Mouse (Mus musculus) limb, embryonic 14.5 days (tissue): ENCODE results near the gene Tox3. TPM values are rescaled to one million over a fixed set of nuclear protein-coding genes. Genes with fewer than 3 reads are reported as not detected.

Experiments
- ATAC-seq: fragments of 200-750 bp; cut with Nextera tagmentation; 2 replicates; pipeline ENCODE4 v1.8.0; 2017; ENCODE audit warnings: low read depth, moderate number of reproducible peaks, moderate TSS enrichment; ENCODE audit not compliant: low FRiP score
- DNase-seq: peaks from one replicate; pipeline ENCODE4 v3.0.0-alpha.2; 2015; ENCODE audit warnings: low spot score
- H3K27ac ChIP-seq: fragments of 300-500 bp; sonication (generic); replicated peaks from 2 replicates; pipeline ENCODE4 v1.5.1; 2014; ENCODE audit warnings: low read depth, mild to moderate bottlenecking, low read length, moderate library complexity, mixed read lengths
- H3K27me3 ChIP-seq: fragments of 300-500 bp; sonication (generic); 2 replicates; pipeline ENCODE4 v1.6.1; 2014; ENCODE audit warnings: low read length, mixed read lengths; ENCODE audit not compliant: control insufficient read depth, insufficient read depth
- H3K36me3 ChIP-seq: fragments of 300-500 bp; sonication (generic); 2 replicates; pipeline ENCODE4 v1.6.1; 2014; ENCODE audit warnings: mild to moderate bottlenecking, low read length, moderate library complexity, mixed read lengths; ENCODE audit not compliant: control insufficient read depth, insufficient read depth
- H3K4me1 ChIP-seq: fragments of 300-500 bp; sonication (generic); 2 replicates; pipeline ENCODE4 v1.6.1; 2014; ENCODE audit warnings: antibody characterized with exemption, low read length, mixed read lengths; ENCODE audit not compliant: control insufficient read depth, insufficient read depth
- H3K4me2 ChIP-seq: fragments of 300-500 bp; sonication (generic); replicated peaks from 2 replicates; pipeline ENCODE4 v1.6.1; 2014; ENCODE audit warnings: low read depth, mild to moderate bottlenecking, low read length, moderate library complexity; ENCODE audit not compliant: severe bottlenecking
- H3K4me3 ChIP-seq: fragments of 300-500 bp; sonication (generic); replicated peaks from 2 replicates; pipeline ENCODE4 v1.5.1; 2014; ENCODE audit warnings: low read length
- H3K9ac ChIP-seq: fragments of 300-500 bp; sonication (generic); 2 replicates; pipeline ENCODE4 v1.6.1; 2014; ENCODE audit warnings: mild to moderate bottlenecking, low read depth, low read length, moderate library complexity; ENCODE audit not compliant: severe bottlenecking
- H3K9me3 ChIP-seq: fragments of 300-500 bp; sonication (generic); 2 replicates; pipeline ENCODE4 v1.6.1; 2016; ENCODE audit warnings: low read length; ENCODE audit not compliant: control insufficient read depth
- POLR2A ChIP-seq: fragments of 200-500 bp; IDR thresholded peaks from 2 replicates; pipeline ENCODE4 v1.8.0; 2012; ENCODE audit warnings: inconsistent platforms, mild to moderate bottlenecking, moderate library complexity, borderline replicate concordance; ENCODE audit not compliant: insufficient read depth, insufficient read length; ENCODE audit errors: extremely low read depth
- WGBS: fragments of 180-500 bp; shearing (Covaris S2); extraction: QIAGEN DNeasy Blood & Tissue Kit; methylation state at CpG from one replicate; pipeline ENCODE4 v1.1.7; 2014; 5-methylcytosine and 5-hydroxymethylcytosine counted together
- polyA plus RNA-seq, 2 experiments: library from polyadenylated mRNA; depleted of rRNA in 1 of 2; stranded (reverse) in 1 of 2; unstranded in 1 of 2; fragments of >200 nt; fragmentation: Nextera tagmentation in 1 of 2; extraction: Ambion mirVana in 1 of 2; gene quantifications; 2 replicates each; pipeline versions ENCODE4 v1.2.1 to v1.2.3; 2012 to 2014

Tox3 gene
- polyA plus RNA-seq, 2 experiments: 9.8 to 16.4 TPM

GRCm38 (mm10) chr8:90347581-90348177 is 464 bp downstream of the Tox3 start:
- no peak for TF ChIP-seq POLR2A
- peaks cover 13% of the 10 kb centered on the region for H3K4me1 ChIP-seq
- ATAC-seq: peak; percentile 47
- under 1% methylated on average over 17 of the region's 66 CpGs for WGBS
- H3K4me3 ChIP-seq: peak overlapping the region; percentile 65
- peak overlapping the region; percentile 85 for H3K9ac ChIP-seq
- no peaks in the 10 kb centered on the region for H3K27me3 ChIP-seq
- H3K4me2 ChIP-seq: peak overlapping the region; percentile 53
- peak; percentile 6 for DNase-seq
- peak overlapping the region; percentile 78 for H3K27ac ChIP-seq
- no peaks in the 10 kb centered on the region for H3K9me3 ChIP-seq
- no peaks in the 10 kb centered on the region for H3K36me3 ChIP-seq

- Histone ChIP-seq H3K27ac (no peak overlapping the region), H3K27me3 (no peaks in the 10 kb centered on the region)
Measured at GRCm38 (mm10) chr8:90346880-90347535, 1.1 kb downstream of the Tox3 start.

GRCm38 (mm10) chr8:90346138-90346879 is 1.8 kb downstream of the Tox3 start:
- no peaks in the 10 kb centered on the region for H3K36me3 ChIP-seq
- peak overlapping the region; percentile 65 for H3K4me3 ChIP-seq
- no peak for TF ChIP-seq POLR2A
- no peaks in the 10 kb centered on the region for H3K9me3 ChIP-seq
- peaks cover 13% of the 10 kb centered on the region for H3K4me1 ChIP-seq
- peak overlapping the region; percentile 53 for H3K4me2 ChIP-seq
- H3K27ac ChIP-seq: no peak overlapping the region
- no peak for ATAC-seq
- DNase-seq: no peak
- peak overlapping the region; percentile 85; the same call in 1 of the 2 replicates for H3K9ac ChIP-seq
- 39% methylated on average over 13 of the region's 13 CpGs for WGBS
- no peaks in the 10 kb centered on the region for H3K27me3 ChIP-seq

More at GRCm38 (mm10) chr8:90346880-90347535, 1.1 kb downstream of the Tox3 start:
- H3K4me1 ChIP-seq: peaks cover 13% of the 10 kb centered on the region
- no peak for TF ChIP-seq POLR2A
- no peaks in the 10 kb centered on the region for H3K36me3 ChIP-seq
- H3K9me3 ChIP-seq: no peaks in the 10 kb centered on the region
- peak overlapping the region; percentile 65 for H3K4me3 ChIP-seq
- H3K4me2 ChIP-seq: peak overlapping the region; percentile 53
- DNase-seq: no peak
- peak overlapping the region; percentile 85 for H3K9ac ChIP-seq
- ATAC-seq: no peak
- WGBS: 4% methylated on average over 21 of the region's 21 CpGs

GRCm38 (mm10) chr8:90330377-90331285 is 17.5 kb downstream of the Tox3 start:
- Histone ChIP-seq H3K36me3 (no peaks in the 10 kb centered on the region), H3K4me3 (no peak overlapping the region)

More at GRCm38 (mm10) chr8:90330377-90331285, 17.5 kb downstream of the Tox3 start:
- no peaks in the 10 kb centered on the region for H3K27me3 ChIP-seq
- 0 out of 2 replicates have a peak, but pooled peaks cover 2% of the 10 kb centered on the region for H3K4me1 ChIP-seq
- H3K4me2 ChIP-seq: no peak overlapping the region
- DNase-seq (no peak), ATAC-seq (no peak)
- H3K9ac ChIP-seq: no peak overlapping the region
- 68% methylated on average over 6 of the region's 7 CpGs for WGBS
- TF ChIP-seq POLR2A: no peak
- H3K9me3 ChIP-seq: no peaks in the 10 kb centered on the region
- no peak overlapping the region for H3K27ac ChIP-seq
